Mouse (Mus musculus): ENCODE data around the gene Gm13762. TPM values are rescaled to one million over a fixed set of nuclear protein-coding genes. Genes with fewer than 3 reads are reported as not detected.

Gm13762 gene
- total RNA-seq (2023) = not detected

GRCm38 (mm10) chr2:88980181-88980580, at the start of gene Gm13762:
TSS of gene Gm13762 (minus strand) at chr2:88980281.

GRCm38 (mm10) chr2:89018240-89018639, 38.2 kb upstream of the Gm13762 start, which contains the start of gene Olfr1216:
TSS of gene Olfr1216 (minus strand) at chr2:89018340.

DNA sequence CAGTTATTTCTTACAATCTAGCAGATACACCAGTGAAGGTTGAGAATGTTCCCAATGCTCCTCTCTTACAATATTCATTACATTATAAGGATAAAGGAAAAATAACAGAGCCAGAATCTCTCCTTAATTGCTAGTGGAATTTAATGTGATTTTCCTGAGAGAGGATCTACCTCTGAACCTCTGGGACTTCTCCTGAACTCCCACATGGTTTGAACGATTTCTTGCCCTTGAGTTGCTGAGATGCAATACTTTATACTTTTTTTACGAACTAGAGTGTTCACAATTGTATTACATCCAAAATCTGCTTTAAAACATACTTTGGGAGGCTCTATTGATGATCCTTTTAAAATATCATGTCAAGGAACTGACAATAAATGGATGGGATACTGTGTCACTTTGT, 26.8 kb upstream of the Gm13762 start, which contains the start of gene Olfr1215:
Olfr1215 (minus strand) TSS at position 101 of the 400 bp plus-strand sequence.

GRCm38 (mm10) chr2:88992553-88992952, 12.5 kb upstream of the Gm13762 start, which contains the start of gene Olfr1214:
TSS of gene Olfr1214 (minus strand) at chr2:88992653.

GRCm38 (mm10) chr2:88953669-88954068, 26.4 kb downstream of the Gm13762 start, which contains the start of gene Olfr1212:
TSS of gene Olfr1212 (plus strand) at chr2:88953969.

GRCm38 (mm10) chr2:88938011-88938410, 42.1 kb downstream of the Gm13762 start, which contains the start of gene Olfr1211:
TSS of gene Olfr1211 (minus strand) at chr2:88938111.

Other genes with a start within 250 kb of the Gm13762 start
- gene Olfr1197, start 247.9 kb downstream of the Gm13762 start, total RNA-seq (2023) = not detected
- not detected for gene Olfr1198, start 228.9 kb downstream of the Gm13762 start, total RNA-seq (2023)
- not detected for gene Olfr1199, start 219.8 kb downstream of the Gm13762 start, total RNA-seq (2023)
- gene Olfr1200, start 209.8 kb downstream of the Gm13762 start, total RNA-seq (2023) = not detected
- gene Olfr1201, start 187.2 kb downstream of the Gm13762 start, total RNA-seq (2023) = not detected
- gene Olfr1202, start 165.8 kb downstream of the Gm13762 start, total RNA-seq (2023) = not detected
- not detected for gene Olfr1205, start 150.5 kb downstream of the Gm13762 start, total RNA-seq (2023)
- gene Olfr1204, start 131.0 kb downstream of the Gm13762 start, total RNA-seq (2023) = not detected
- not detected for gene Olfr1206, start 117.0 kb downstream of the Gm13762 start, total RNA-seq (2023)
- not detected for gene Olfr1208, start 78.0 kb downstream of the Gm13762 start, total RNA-seq (2023)
- not detected for gene Olfr1209, start 65.1 kb downstream of the Gm13762 start, total RNA-seq (2023)
- not detected for gene Olfr1211, start 42.2 kb downstream of the Gm13762 start, total RNA-seq (2023)
- gene Olfr1212, start 26.3 kb downstream of the Gm13762 start, total RNA-seq (2023) = not detected
- not detected for gene Olfr1214, start 12.4 kb upstream of the Gm13762 start, total RNA-seq (2023)
- not detected for gene Olfr1215, start 26.7 kb upstream of the Gm13762 start, total RNA-seq (2023)
- gene Olfr1216, start 38.1 kb upstream of the Gm13762 start, total RNA-seq (2023) = not detected
- gene Olfr1217, start 51.8 kb upstream of the Gm13762 start, total RNA-seq (2023) = not detected
- not detected for gene Olfr1218, start 80.9 kb upstream of the Gm13762 start, total RNA-seq (2023)
- not detected for gene Olfr1219, start 103.2 kb upstream of the Gm13762 start, total RNA-seq (2023)
- not detected for gene Olfr1220, start 126.6 kb upstream of the Gm13762 start, total RNA-seq (2023)
- gene Olfr1221, start 137.0 kb upstream of the Gm13762 start, total RNA-seq (2023) = not detected
- not detected for gene Olfr1222, start 152.8 kb upstream of the Gm13762 start, total RNA-seq (2023)
- not detected for gene Olfr1223, start 171.3 kb upstream of the Gm13762 start, total RNA-seq (2023)
- not detected for gene Olfr1224-ps1, start 183.8 kb upstream of the Gm13762 start, total RNA-seq (2023)
- gene Olfr1225, start 194.4 kb upstream of the Gm13762 start, total RNA-seq (2023) = not detected
- gene Olfr1226, start 219.8 kb upstream of the Gm13762 start, total RNA-seq (2023) = not detected